Mouse (Mus musculus): ENCODE results near the gene Terf2ip. TPM values are rescaled to one million over a fixed set of nuclear protein-coding genes. Genes with fewer than 3 reads are reported as not detected.

Gene Terf2ip
- polyA plus RNA-seq, 1 experiment = 5.7 TPM

DNA sequence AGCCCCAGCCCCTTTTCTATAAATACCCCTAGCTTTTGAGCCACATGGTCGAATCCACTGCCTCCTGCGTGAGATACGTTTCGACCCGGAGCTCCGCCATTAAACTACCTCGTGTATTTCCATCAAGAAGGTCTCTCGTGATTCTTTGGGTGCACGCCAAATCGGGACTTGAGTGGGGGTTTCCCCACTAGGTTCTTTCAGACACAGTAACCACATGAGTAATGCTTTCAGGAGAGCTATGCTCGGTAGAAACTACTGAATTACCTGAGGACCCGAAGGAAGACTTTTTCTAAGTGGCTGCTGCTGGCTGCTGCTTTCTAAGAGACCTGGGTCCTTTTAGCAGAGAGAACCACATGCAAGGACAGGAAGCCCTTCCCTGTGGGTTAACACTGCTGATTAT lies 37.1 kb upstream of the Terf2ip start:
- peaks cover 74% of the 10 kb centered on the region for H3K36me3 ChIP-seq (replicated peaks; ENCODE audit: low read length)
- peaks cover 19% of the 10 kb centered on the region for H3K4me1 ChIP-seq
- peaks cover 2% of the 10 kb centered on the region for H3K27me3 ChIP-seq (replicated peaks)
- no peak overlapping the region for H3K4me3 ChIP-seq (replicated peaks)
- H3K9me3 ChIP-seq = peaks cover 12% of the 10 kb centered on the region
- TF ChIP-seq FLI1 (IDR thresholded peaks at IDR 0.05; ENCODE audit: low read length) (no peak), GATA1 (IDR thresholded peaks at IDR 0.05; ENCODE audit: borderline replicate concordance, low read length) (no peak)

GRCm38 (mm10) chr8:111975706-111976105 lies 35.5 kb upstream of the Terf2ip start:
- TF ChIP-seq GATA1 (IDR thresholded peaks at IDR 0.05; ENCODE audit: borderline replicate concordance, low read length) (no peak), FLI1 (IDR thresholded peaks at IDR 0.05; ENCODE audit: low read length) (no peak)
- peaks cover 82% of the 10 kb centered on the region for H3K36me3 ChIP-seq (replicated peaks; ENCODE audit: low read length)

GRCm38 (mm10) chr8:111976326-111976725 lies 34.9 kb upstream of the Terf2ip start:
- H3K27me3 ChIP-seq (replicated peaks) = peaks cover 2% of the 10 kb centered on the region
- peaks cover 12% of the 10 kb centered on the region for H3K9me3 ChIP-seq
- H3K4me1 ChIP-seq = peaks cover 19% of the 10 kb centered on the region
- TF ChIP-seq FLI1 (IDR thresholded peaks at IDR 0.05; ENCODE audit: low read length) (no peak), GATA1 (IDR thresholded peaks at IDR 0.05; ENCODE audit: borderline replicate concordance, low read length) (no peak)
- H3K36me3 ChIP-seq (replicated peaks; ENCODE audit: low read length) = peaks cover 81% of the 10 kb centered on the region
- H3K4me3 ChIP-seq (replicated peaks) = no peak overlapping the region

More at GRCm38 (mm10) chr8:111975706-111976105, 35.5 kb upstream of the Terf2ip start:
- Histone ChIP-seq H3K4me1 (peaks cover 19% of the 10 kb centered on the region), H3K27me3 (replicated peaks) (peaks cover 2% of the 10 kb centered on the region), H3K4me3 (replicated peaks) (no peak overlapping the region), H3K9me3 (peaks cover 12% of the 10 kb centered on the region)

DNA sequence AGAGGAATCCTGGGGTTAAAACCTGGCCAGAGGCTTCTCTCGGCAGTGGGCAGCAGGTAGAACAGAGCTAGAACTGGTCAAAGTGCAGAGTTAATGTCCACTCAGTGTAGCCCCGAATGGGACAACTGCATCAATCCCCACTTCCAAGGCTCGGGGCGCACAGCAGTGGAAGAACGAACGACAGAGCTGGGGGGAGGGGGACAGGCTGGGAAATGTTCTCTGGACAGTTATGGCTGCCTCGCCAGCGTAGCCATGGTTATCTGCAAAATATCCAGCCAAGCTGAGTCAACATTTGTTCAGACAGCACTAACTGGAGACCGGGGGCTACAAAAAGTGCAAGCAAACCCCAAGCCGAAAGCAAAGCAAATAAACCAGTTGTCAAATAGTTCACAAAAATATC lies 33.1 kb upstream of the Terf2ip start:
- no peak overlapping the region for H3K4me3 ChIP-seq (replicated peaks)
- peaks cover 2% of the 10 kb centered on the region for H3K27me3 ChIP-seq (replicated peaks)
- TF ChIP-seq GATA1 (IDR thresholded peaks at IDR 0.05; ENCODE audit: borderline replicate concordance, low read length) (no peak), FLI1 (IDR thresholded peaks at IDR 0.05; ENCODE audit: low read length) (no peak)
- peaks cover 82% of the 10 kb centered on the region for H3K36me3 ChIP-seq (replicated peaks; ENCODE audit: low read length)
- peaks cover 19% of the 10 kb centered on the region for H3K4me1 ChIP-seq
- peaks cover 12% of the 10 kb centered on the region for H3K9me3 ChIP-seq

GRCm38 (mm10) chr8:111982116-111982515 lies 29.1 kb upstream of the Terf2ip start:
- Histone ChIP-seq H3K9me3 (no peaks in the 10 kb centered on the region), H3K4me3 (replicated peaks) (peak overlapping the region; percentile 12), H3K4me1 (peaks cover 5% of the 10 kb centered on the region), H3K36me3 (replicated peaks; ENCODE audit: low read length) (peaks cover 82% of the 10 kb centered on the region), H3K27me3 (replicated peaks) (peaks cover 2% of the 10 kb centered on the region)
- no peak for TF ChIP-seq GATA1 (IDR thresholded peaks at IDR 0.05; ENCODE audit: borderline replicate concordance, low read length)
- no peak for TF ChIP-seq FLI1 (IDR thresholded peaks at IDR 0.05; ENCODE audit: low read length)

- TF ChIP-seq FLI1 (IDR thresholded peaks at IDR 0.05; ENCODE audit: low read length) (no peak), GATA1 (IDR thresholded peaks at IDR 0.05; ENCODE audit: borderline replicate concordance, low read length) (no peak)
- no peak overlapping the region for H3K4me3 ChIP-seq (replicated peaks)
- peaks cover under 1% of the 10 kb centered on the region for H3K4me1 ChIP-seq
- H3K36me3 ChIP-seq (replicated peaks; ENCODE audit: low read length) = peaks cover 87% of the 10 kb centered on the region
- no peaks in the 10 kb centered on the region for H3K27me3 ChIP-seq (replicated peaks)
- no peaks in the 10 kb centered on the region for H3K9me3 ChIP-seq
Observed at GRCm38 (mm10) chr8:111984511-111984910, 26.7 kb upstream of the Terf2ip start.

- Histone ChIP-seq H3K9me3 (no peaks in the 10 kb centered on the region), H3K27me3 (replicated peaks) (no peaks in the 10 kb centered on the region), H3K4me1 (peaks cover 24% of the 10 kb centered on the region), H3K36me3 (replicated peaks; ENCODE audit: low read length) (peaks cover 68% of the 10 kb centered on the region), H3K4me3 (replicated peaks) (peak overlapping the region; percentile 23)
- TF ChIP-seq GATA1 (IDR thresholded peaks at IDR 0.05; ENCODE audit: borderline replicate concordance, low read length) = no peak
- TF ChIP-seq FLI1 (IDR thresholded peaks at IDR 0.05; ENCODE audit: low read length) = no peak
Observed at GRCm38 (mm10) chr8:111989911-111990310, 21.3 kb upstream of the Terf2ip start.

- peak overlapping the region; percentile 96 for H3K4me3 ChIP-seq (replicated peaks)
- TF ChIP-seq GATA1 (IDR thresholded peaks at IDR 0.05; ENCODE audit: borderline replicate concordance, low read length) (no peak), FLI1 (IDR thresholded peaks at IDR 0.05; ENCODE audit: low read length) (no peak)
- no peaks in the 10 kb centered on the region for H3K9me3 ChIP-seq
- H3K27me3 ChIP-seq (replicated peaks) = no peaks in the 10 kb centered on the region
- H3K36me3 ChIP-seq (replicated peaks; ENCODE audit: low read length) = peaks cover 68% of the 10 kb centered on the region
- peaks cover 24% of the 10 kb centered on the region for H3K4me1 ChIP-seq
Observed at GRCm38 (mm10) chr8:111991278-111991677, 19.9 kb upstream of the Terf2ip start.

- H3K4me1 ChIP-seq = peaks cover 24% of the 10 kb centered on the region
- no peaks in the 10 kb centered on the region for H3K9me3 ChIP-seq
- no peak for TF ChIP-seq GATA1 (IDR thresholded peaks at IDR 0.05; ENCODE audit: borderline replicate concordance, low read length)
- TF ChIP-seq FLI1 (IDR thresholded peaks at IDR 0.05; ENCODE audit: low read length) = no peak
- H3K27me3 ChIP-seq (replicated peaks) = no peaks in the 10 kb centered on the region
- H3K4me3 ChIP-seq (replicated peaks) = peak within 1 kb of the TSS; percentile 96
- H3K36me3 ChIP-seq (replicated peaks; ENCODE audit: low read length) = peaks cover 70% of the 10 kb centered on the region
Observed at GRCm38 (mm10) chr8:111992013-111992702, 19.0 kb upstream of the Terf2ip start, which contains the start of gene Adat1. Gene Adat1, minus strand, starts transcription at chr8:111992302.

DNA sequence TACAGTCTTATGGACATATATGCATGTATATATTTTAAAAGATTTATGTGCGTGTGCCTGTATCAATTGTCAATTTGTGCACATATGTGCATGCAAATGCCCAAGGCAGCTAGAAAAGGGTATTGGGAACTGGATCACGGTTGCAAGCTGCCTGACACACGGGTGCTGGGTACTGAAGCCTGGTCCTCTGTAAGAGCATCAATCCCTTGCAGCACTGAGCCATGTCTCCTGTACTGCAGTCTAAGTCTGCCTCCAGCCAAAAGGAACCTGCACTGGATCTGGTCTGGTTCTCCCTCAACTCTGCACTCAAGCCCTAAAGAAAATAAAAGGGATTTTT lies 18.5 kb upstream of the Terf2ip start:
- peaks cover 24% of the 10 kb centered on the region for H3K4me1 ChIP-seq
- peaks cover 70% of the 10 kb centered on the region for H3K36me3 ChIP-seq (replicated peaks; ENCODE audit: low read length)
- TF ChIP-seq FLI1 (IDR thresholded peaks at IDR 0.05; ENCODE audit: low read length) (no peak), GATA1 (IDR thresholded peaks at IDR 0.05; ENCODE audit: borderline replicate concordance, low read length) (no peak)

More for the DNA sequence above, 18.5 kb upstream of the Terf2ip start:
- no peaks in the 10 kb centered on the region for H3K9me3 ChIP-seq
- H3K4me3 ChIP-seq (replicated peaks) = peak overlapping the region; percentile 76
- H3K27me3 ChIP-seq (replicated peaks) = no peaks in the 10 kb centered on the region

All from megakaryocyte, embryonic 14.5 days (primary cell).